Mouse (Mus musculus): ENCODE measurements around the gene Nanos3. TPM values are rescaled to one million over a fixed set of nuclear protein-coding genes. Genes with fewer than 3 reads are reported as not detected.
A peak's percentile ranks its signal among the peaks of the same experiment; 100 is the strongest.

Nanos3 gene
- polyA plus RNA-seq, 1 experiment from 2014 or later = 5.0 TPM

- Histone ChIP-seq H3K36me3 (ENCODE audit: control insufficient read depth, insufficient read depth, low read length) (no peaks in the 10 kb centered on the region; the same call in none of the 2 replicates), H3K27ac (ENCODE audit: low read length) (peak overlapping the region; percentile 84; the same call in 1 of the 2 replicates), H3K9me3 (ENCODE audit: control insufficient read depth, low read depth, low read length) (no peaks in the 10 kb centered on the region), H3K4me1 (ENCODE audit: control insufficient read depth, insufficient read depth, low read length) (peaks cover 41% of the 10 kb centered on the region), H3K27me3 (ENCODE audit: control insufficient read depth, insufficient read depth, low read length) (no peaks in the 10 kb centered on the region), H3K9ac (replicated peaks; ENCODE audit: low read depth, low read length) (peak overlapping the region; percentile 81), H3K4me2 (replicated peaks; ENCODE audit: low read depth, low read length) (peak overlapping the region; percentile 73), H3K4me3 (ENCODE audit: low read depth, low read length) (peak overlapping the region; percentile 74)
- ATAC-seq (ENCODE audit: insufficient number of reproducible peaks, insufficient read depth, low FRiP score, low read depth) = no peak
- 33% methylated on average over 4 of the region's 4 CpGs for WGBS
Observed at GRCm38 (mm10) chr8:84182833-84183232, 2.2 kb downstream of the Nanos3 start.

- no peaks in the 10 kb centered on the region for H3K9me3 ChIP-seq (ENCODE audit: control insufficient read depth, low read depth, low read length)
- H3K27ac ChIP-seq (ENCODE audit: low read length) = peak overlapping the region; percentile 11; the same call in 1 of the 2 replicates
- H3K27me3 ChIP-seq (ENCODE audit: control insufficient read depth, insufficient read depth, low read length) = no peaks in the 10 kb centered on the region
- H3K9ac ChIP-seq (replicated peaks; ENCODE audit: low read depth, low read length) = no peak overlapping the region; the same call in 1 of the 2 replicates
- H3K36me3 ChIP-seq (ENCODE audit: control insufficient read depth, insufficient read depth, low read length) = peaks cover 6% of the 10 kb centered on the region
- peak overlapping the region; percentile 3; the same call in 1 of the 2 replicates for H3K4me3 ChIP-seq (ENCODE audit: low read depth, low read length)
- peak overlapping the region; percentile 40 for H3K4me2 ChIP-seq (replicated peaks; ENCODE audit: low read depth, low read length)
- H3K4me1 ChIP-seq (ENCODE audit: control insufficient read depth, insufficient read depth, low read length) = peaks cover 47% of the 10 kb centered on the region
- 2% methylated on average over 16 of the region's 16 CpGs for WGBS
- ATAC-seq (ENCODE audit: insufficient number of reproducible peaks, insufficient read depth, low FRiP score, low read depth) = peak; percentile 80
Observed at GRCm38 (mm10) chr8:84180530-84181190, 4.4 kb downstream of the Nanos3 start.

GRCm38 (mm10) chr8:84179946-84180345 lies 5.1 kb downstream of the Nanos3 start:
- peak overlapping the region; percentile 3; the same call in 1 of the 2 replicates for H3K4me3 ChIP-seq (ENCODE audit: low read depth, low read length)
- H3K9me3 ChIP-seq (ENCODE audit: control insufficient read depth, low read depth, low read length) = no peaks in the 10 kb centered on the region
- peak overlapping the region; percentile 40 for H3K4me2 ChIP-seq (replicated peaks; ENCODE audit: low read depth, low read length)
- peaks cover 6% of the 10 kb centered on the region for H3K36me3 ChIP-seq (ENCODE audit: control insufficient read depth, insufficient read depth, low read length)
- 0 out of 2 replicates have a peak overlapping the region, but pooled peaks have one; percentile 52 for H3K27ac ChIP-seq (ENCODE audit: low read length)
- peaks cover 47% of the 10 kb centered on the region for H3K4me1 ChIP-seq (ENCODE audit: control insufficient read depth, insufficient read depth, low read length)
- no peak overlapping the region; the same call in 1 of the 2 replicates for H3K9ac ChIP-seq (replicated peaks; ENCODE audit: low read depth, low read length)
- H3K27me3 ChIP-seq (ENCODE audit: control insufficient read depth, insufficient read depth, low read length) = no peaks in the 10 kb centered on the region
- ATAC-seq (ENCODE audit: insufficient number of reproducible peaks, insufficient read depth, low FRiP score, low read depth) = no peak
- WGBS = 11% methylated on average over 4 of the region's 4 CpGs

GRCm38 (mm10) chr8:84178592-84178991 lies 6.4 kb downstream of the Nanos3 start:
- Histone ChIP-seq H3K27ac (ENCODE audit: low read length) (no peak overlapping the region), H3K4me1 (ENCODE audit: control insufficient read depth, insufficient read depth, low read length) (peaks cover 38% of the 10 kb centered on the region), H3K9me3 (ENCODE audit: control insufficient read depth, low read depth, low read length) (no peaks in the 10 kb centered on the region), H3K4me3 (ENCODE audit: low read depth, low read length) (no peak overlapping the region), H3K9ac (replicated peaks; ENCODE audit: low read depth, low read length) (no peak overlapping the region), H3K4me2 (replicated peaks; ENCODE audit: low read depth, low read length) (no peak overlapping the region), H3K36me3 (ENCODE audit: control insufficient read depth, insufficient read depth, low read length) (peaks cover 11% of the 10 kb centered on the region), H3K27me3 (ENCODE audit: control insufficient read depth, insufficient read depth, low read length) (no peaks in the 10 kb centered on the region)
- 83% methylated on average over 8 of the region's 8 CpGs for WGBS
- no peak for ATAC-seq (ENCODE audit: insufficient number of reproducible peaks, insufficient read depth, low FRiP score, low read depth)

- Histone ChIP-seq H3K4me2 (replicated peaks; ENCODE audit: low read depth, low read length) (no peak overlapping the region), H3K4me3 (ENCODE audit: low read depth, low read length) (no peak overlapping the region), H3K27me3 (ENCODE audit: control insufficient read depth, insufficient read depth, low read length) (no peaks in the 10 kb centered on the region), H3K36me3 (ENCODE audit: control insufficient read depth, insufficient read depth, low read length) (peaks cover 23% of the 10 kb centered on the region), H3K9ac (replicated peaks; ENCODE audit: low read depth, low read length) (no peak overlapping the region), H3K4me1 (ENCODE audit: control insufficient read depth, insufficient read depth, low read length) (peaks cover 32% of the 10 kb centered on the region), H3K9me3 (ENCODE audit: control insufficient read depth, low read depth, low read length) (no peaks in the 10 kb centered on the region), H3K27ac (ENCODE audit: low read length) (no peak overlapping the region)
- 81% methylated on average over 3 of the region's 3 CpGs for WGBS
- ATAC-seq (ENCODE audit: insufficient number of reproducible peaks, insufficient read depth, low FRiP score, low read depth) = no peak
Observed at GRCm38 (mm10) chr8:84177405-84177804, 7.6 kb downstream of the Nanos3 start.

GRCm38 (mm10) chr8:84176560-84176959 lies 8.5 kb downstream of the Nanos3 start:
- ATAC-seq (ENCODE audit: insufficient number of reproducible peaks, insufficient read depth, low FRiP score, low read depth) = no peak
- Histone ChIP-seq H3K4me3 (ENCODE audit: low read depth, low read length) (no peak overlapping the region), H3K27ac (ENCODE audit: low read length) (no peak overlapping the region), H3K9ac (replicated peaks; ENCODE audit: low read depth, low read length) (no peak overlapping the region), H3K36me3 (ENCODE audit: control insufficient read depth, insufficient read depth, low read length) (peaks cover 31% of the 10 kb centered on the region), H3K4me2 (replicated peaks; ENCODE audit: low read depth, low read length) (no peak overlapping the region), H3K4me1 (ENCODE audit: control insufficient read depth, insufficient read depth, low read length) (peaks cover 27% of the 10 kb centered on the region), H3K27me3 (ENCODE audit: control insufficient read depth, insufficient read depth, low read length) (no peaks in the 10 kb centered on the region), H3K9me3 (ENCODE audit: control insufficient read depth, low read depth, low read length) (no peaks in the 10 kb centered on the region)
- 18% methylated on average over 3 of the region's 3 CpGs for WGBS

- ATAC-seq (ENCODE audit: insufficient number of reproducible peaks, insufficient read depth, low FRiP score, low read depth) = no peak
- Histone ChIP-seq H3K9me3 (ENCODE audit: control insufficient read depth, low read depth, low read length) (no peaks in the 10 kb centered on the region), H3K27ac (ENCODE audit: low read length) (no peak overlapping the region), H3K4me3 (ENCODE audit: low read depth, low read length) (no peak overlapping the region), H3K36me3 (ENCODE audit: control insufficient read depth, insufficient read depth, low read length) (peaks cover 33% of the 10 kb centered on the region), H3K27me3 (ENCODE audit: control insufficient read depth, insufficient read depth, low read length) (no peaks in the 10 kb centered on the region), H3K4me1 (ENCODE audit: control insufficient read depth, insufficient read depth, low read length) (0 out of 2 replicates have a peak, but pooled peaks cover 5% of the 10 kb centered on the region), H3K9ac (replicated peaks; ENCODE audit: low read depth, low read length) (no peak overlapping the region), H3K4me2 (replicated peaks; ENCODE audit: low read depth, low read length) (no peak overlapping the region)
- 84% methylated on average over 6 of the region's 6 CpGs for WGBS
Observed at GRCm38 (mm10) chr8:84173861-84174260, 11.2 kb downstream of the Nanos3 start.

- no peaks in the 10 kb centered on the region for H3K4me1 ChIP-seq (ENCODE audit: control insufficient read depth, insufficient read depth, low read length)
- no peak overlapping the region for H3K27ac ChIP-seq (ENCODE audit: low read length)
- H3K27me3 ChIP-seq (ENCODE audit: control insufficient read depth, insufficient read depth, low read length) = no peaks in the 10 kb centered on the region
- 92% methylated on average over 5 of the region's 5 CpGs for WGBS
- H3K36me3 ChIP-seq (ENCODE audit: control insufficient read depth, insufficient read depth, low read length) = peaks cover 26% of the 10 kb centered on the region
- no peak overlapping the region for H3K4me2 ChIP-seq (replicated peaks; ENCODE audit: low read depth, low read length)
- ATAC-seq (ENCODE audit: insufficient number of reproducible peaks, insufficient read depth, low FRiP score, low read depth) = no peak
- no peak overlapping the region for H3K9ac ChIP-seq (replicated peaks; ENCODE audit: low read depth, low read length)
- no peak overlapping the region for H3K4me3 ChIP-seq (ENCODE audit: low read depth, low read length)
- H3K9me3 ChIP-seq (ENCODE audit: control insufficient read depth, low read depth, low read length) = no peaks in the 10 kb centered on the region
Observed at GRCm38 (mm10) chr8:84170096-84170495, 14.9 kb downstream of the Nanos3 start.
